Mouse (Mus musculus) MEL (cell line): ENCODE results near the gene Sgpp1. TPM values are rescaled to one million over a fixed set of nuclear protein-coding genes. Genes with fewer than 3 reads are reported as not detected.

Experiments
- DNase-seq: peaks from one replicate; pipeline ENCODE4 v3.0.0; 2011; ENCODE audit warnings: low read depth, low spot score
- H3K27ac ChIP-seq: 2 replicates; pipeline ENCODE4 v1.5.1; 2012; ENCODE audit warnings: low read depth, mild to moderate bottlenecking, control low read depth, low read length, moderate library complexity; ENCODE audit not compliant: control insufficient read depth
- H3K27me3 ChIP-seq, 2 experiments: fragments of 150-350 bp in 1 of 2; sonication (generic) in 1 of 2; 2 replicates each; pipeline ENCODE4 v1.6.1; 2012; ENCODE audit warnings: low read length in 2 of 2, mild to moderate bottlenecking in 2 of 2, improper control_type of control experiment in 1 of 2, moderate library complexity in 1 of 2; ENCODE audit not compliant: insufficient read depth in 2 of 2, control insufficient read depth in 1 of 2
- H3K36me3 ChIP-seq, 2 experiments: 2 replicates each; pipeline ENCODE4 v1.6.1; 2012 to 2014; ENCODE audit warnings: low read length in 2 of 2, improper control_type of control experiment in 1 of 2, inconsistent platforms in 1 of 2, mild to moderate bottlenecking in 1 of 2; ENCODE audit not compliant: insufficient read depth in 2 of 2, control insufficient read depth in 1 of 2
- H3K4me1 ChIP-seq, 2 experiments: fragments of 150-350 bp in 1 of 2; sonication (generic) in 1 of 2; 2 replicates each; pipeline ENCODE4 v1.6.1; 2012; ENCODE audit warnings: low read length in 2 of 2, improper control_type of control experiment in 1 of 2, mild to moderate bottlenecking in 1 of 2; ENCODE audit not compliant: insufficient read depth in 2 of 2, control insufficient read depth in 1 of 2
- H3K4me3 ChIP-seq, 2 experiments: fragments of 150-350 bp in 1 of 2; sonication (generic) in 1 of 2; 2 replicates each; pipeline ENCODE4 v1.5.1; 2012; ENCODE audit warnings: low read depth in 2 of 2, low read length in 2 of 2, mild to moderate bottlenecking in 2 of 2, moderate library complexity in 2 of 2, control low read depth in 1 of 2, improper control_type of control experiment in 1 of 2; ENCODE audit not compliant: control insufficient read depth in 1 of 2, insufficient read depth in 1 of 2
- H3K79me2 ChIP-seq: 2 replicates; pipeline ENCODE4 v1.6.1; 2012; ENCODE audit warnings: mild to moderate bottlenecking, low read length, moderate library complexity; ENCODE audit not compliant: control insufficient read depth, poor library complexity, insufficient read depth
- H3K9ac ChIP-seq: 2 replicates; pipeline ENCODE4 v1.6.1; 2012; ENCODE audit warnings: low read depth, mild to moderate bottlenecking, control low read depth, low read length, moderate library complexity; ENCODE audit not compliant: control insufficient read depth, poor library complexity, severe bottlenecking
- H3K9me3 ChIP-seq: fragments of 150-350 bp; sonication (generic); replicated peaks from 2 replicates; pipeline ENCODE4 v1.6.1; 2012; ENCODE audit warnings: mild to moderate bottlenecking, low read length, improper control_type of control experiment, moderate library complexity; ENCODE audit not compliant: insufficient read depth
- BHLHE40 ChIP-seq: IDR thresholded peaks from 2 replicates; pipeline ENCODE4 v1.6.1; 2012; ENCODE audit warnings: low read depth, mild to moderate bottlenecking, inconsistent platforms, low read length, improper control_type of control experiment, borderline replicate concordance
- CHD2 ChIP-seq: IDR thresholded peaks from 2 replicates; pipeline ENCODE4 v1.6.1; 2011; ENCODE audit warnings: low read length, improper control_type of control experiment
- E2F4 ChIP-seq: IDR thresholded peaks from 2 replicates; pipeline ENCODE4 v1.6.1; 2011; ENCODE audit warnings: low read depth, low read length, improper control_type of control experiment, borderline replicate concordance
- ELF1 ChIP-seq: IDR thresholded peaks from 2 replicates; pipeline ENCODE4 v1.6.1; 2014; ENCODE audit warnings: low read depth, mild to moderate bottlenecking, inconsistent platforms, low read length, improper control_type of control experiment, moderate library complexity
- EP300 ChIP-seq, 2 experiments: IDR thresholded peaks; 2 replicates each; pipeline ENCODE4 v1.6.1; 2011; ENCODE audit warnings: improper control_type of control experiment in 2 of 2, low read length in 2 of 2, low read depth in 1 of 2, mild to moderate bottlenecking in 1 of 2
- ETS1 ChIP-seq: IDR thresholded peaks from 2 replicates; pipeline ENCODE4 v1.6.1; 2012; ENCODE audit warnings: low read depth, mild to moderate bottlenecking, inconsistent platforms, low read length, improper control_type of control experiment, moderate library complexity
- GATA1 ChIP-seq: IDR thresholded peaks from 2 replicates; pipeline ENCODE4 v1.6.1; 2011; ENCODE audit warnings: low read depth, low read length, improper control_type of control experiment
- MAZ ChIP-seq: IDR thresholded peaks from 2 replicates; pipeline ENCODE4 v1.6.1; 2012; ENCODE audit warnings: low read depth, mild to moderate bottlenecking, inconsistent platforms, low read length, improper control_type of control experiment
- MEF2A ChIP-seq: IDR thresholded peaks from 2 replicates; pipeline ENCODE4 v1.6.1; 2014; ENCODE audit warnings: low read depth, mild to moderate bottlenecking, inconsistent platforms, low read length, improper control_type of control experiment; ENCODE audit not compliant: poor library complexity, insufficient replicate concordance, severe bottlenecking; ENCODE audit errors: extremely low read depth
- MXI1 ChIP-seq: IDR thresholded peaks from 2 replicates; pipeline ENCODE4 v1.6.1; 2011; ENCODE audit warnings: mild to moderate bottlenecking, low read depth, low read length, improper control_type of control experiment
- MYB ChIP-seq: IDR thresholded peaks from 2 replicates; pipeline ENCODE4 v1.6.1; 2011; ENCODE audit warnings: mild to moderate bottlenecking, low read depth, low read length, improper control_type of control experiment
- MYC ChIP-seq: IDR thresholded peaks from 2 replicates; pipeline ENCODE4 v1.6.1; 2011; ENCODE audit warnings: low read depth, mild to moderate bottlenecking, low read length, improper control_type of control experiment, moderate library complexity
- NELFE ChIP-seq: IDR thresholded peaks from 2 replicates; pipeline ENCODE4 v1.6.1; 2011; ENCODE audit warnings: low read depth, low read length, improper control_type of control experiment
- NRF1 ChIP-seq: IDR thresholded peaks from 2 replicates; pipeline ENCODE4 v1.6.1; 2014; ENCODE audit warnings: low read depth, mild to moderate bottlenecking, inconsistent platforms, low read length, improper control_type of control experiment, moderate library complexity; ENCODE audit not compliant: poor library complexity, insufficient read depth, severe bottlenecking
- RAD21 ChIP-seq: IDR thresholded peaks from 2 replicates; pipeline ENCODE4 v1.6.1; 2011; ENCODE audit warnings: mild to moderate bottlenecking, low read depth, low read length, improper control_type of control experiment
- RCOR1 ChIP-seq: IDR thresholded peaks from 2 replicates; pipeline ENCODE4 v1.6.1; 2012; ENCODE audit warnings: low read depth, mild to moderate bottlenecking, inconsistent platforms, low read length, improper control_type of control experiment
- SIN3A ChIP-seq: IDR thresholded peaks from 2 replicates; pipeline ENCODE4 v1.6.1; 2012; ENCODE audit warnings: low read length, improper control_type of control experiment, inconsistent platforms
- TAL1 ChIP-seq: IDR thresholded peaks from 2 replicates; pipeline ENCODE4 v1.6.1; 2012; ENCODE audit warnings: mild to moderate bottlenecking, inconsistent platforms, low read length, moderate library complexity, mixed read lengths
- TBP ChIP-seq: IDR thresholded peaks from 2 replicates; pipeline ENCODE4 v1.8.0; 2011; ENCODE audit warnings: low read depth, low read length, improper control_type of control experiment
- TCF12 ChIP-seq: IDR thresholded peaks from 2 replicates; pipeline ENCODE4 v1.6.1; 2014; ENCODE audit warnings: low read depth, mild to moderate bottlenecking, inconsistent platforms, low read length, improper control_type of control experiment, moderate library complexity
- USF2 ChIP-seq, 2 experiments: IDR thresholded peaks; 2 replicates each; pipeline ENCODE4 v1.6.1; 2011 to 2012; ENCODE audit warnings: improper control_type of control experiment in 2 of 2, low read length in 2 of 2, borderline replicate concordance in 1 of 2, inconsistent platforms in 1 of 2, low read depth in 1 of 2, mild to moderate bottlenecking in 1 of 2; ENCODE audit not compliant: insufficient read depth in 1 of 2
- polyA plus RNA-seq, 2 experiments: library from polyadenylated mRNA; stranded (reverse) in 1 of 2; unstranded in 1 of 2; fragments of >175 nt in 1 of 2; fragments of >200 nt in 1 of 2; gene quantifications; 2 replicates each; pipeline versions ENCODE4 v1.2.1 to v1.2.4; 2012; ENCODE audit warnings: low replicate concordance in 2 of 2, low read depth in 1 of 2; ENCODE audit not compliant: insufficient read length in 2 of 2, insufficient read depth in 1 of 2, missing spikeins in 1 of 2
- total RNA-seq: library from RNA; depleted of rRNA; stranded (reverse); fragments of 300-350 nt; gene quantifications from 2 replicates; pipeline ENCODE4 v1.2.3, GENCODE M21; 2012

Sgpp1 gene
- total and polyA plus RNA-seq, 3 experiments: 22.7 to 28.8 TPM; not detected in 1

DNA sequence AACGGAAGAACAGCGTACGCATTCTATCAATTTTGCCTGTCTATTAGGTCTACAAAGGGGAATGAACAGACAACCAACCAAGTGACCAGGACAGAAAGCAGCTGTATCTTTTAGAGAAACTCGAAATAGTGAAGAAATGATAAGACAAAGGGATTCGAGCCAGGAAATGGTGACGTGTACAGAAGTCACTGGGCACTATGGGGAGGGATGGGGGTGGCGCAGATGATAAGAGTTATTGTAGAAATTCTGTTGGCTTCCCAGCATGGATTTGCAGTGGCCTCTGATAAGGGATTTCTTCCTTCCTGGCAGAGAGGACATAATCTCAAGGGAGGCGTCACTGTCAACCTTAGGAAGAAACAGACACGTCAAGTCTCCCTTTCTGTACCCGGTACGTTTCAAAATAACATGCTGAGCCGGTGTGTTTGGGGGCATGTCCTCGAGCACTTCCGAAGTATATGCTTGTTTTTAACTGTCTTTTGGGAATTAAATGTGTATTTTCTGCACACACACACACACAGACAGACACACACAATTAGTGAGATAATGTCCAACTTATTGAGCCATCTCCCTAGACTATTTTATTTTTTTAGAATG lies 10.3 kb upstream of the Sgpp1 start:
- H3K9me3 ChIP-seq: no peaks in the 10 kb centered on the region
- peak; percentile 84 for DNase-seq

DNA sequence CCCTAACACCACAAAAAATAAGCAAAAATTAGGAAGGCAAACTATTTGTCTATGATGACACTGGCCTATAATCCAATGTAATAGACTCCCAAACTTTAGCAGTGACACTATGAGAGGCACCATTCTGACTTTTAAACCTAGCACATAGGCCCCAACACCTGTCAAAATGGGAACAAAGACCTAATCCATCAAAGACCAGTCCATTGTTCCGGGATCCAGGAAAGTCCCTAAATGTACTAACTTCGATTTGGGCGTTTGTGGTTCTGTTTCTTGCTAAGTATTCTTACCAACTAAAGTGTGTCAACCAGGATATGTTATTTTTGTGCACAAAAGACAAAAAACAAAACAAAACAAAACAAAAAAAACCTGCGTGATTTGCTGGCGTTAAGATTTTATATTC lies 6.6 kb upstream of the Sgpp1 start:
- Histone ChIP-seq H3K9ac (no peak overlapping the region), H3K9me3 (no peaks in the 10 kb centered on the region), H3K27me3 (no peaks in the 10 kb centered on the region), H3K4me1 (peaks cover 5 to 12% of the 10 kb centered on the region in 2 experiments), H3K79me2 (no peaks in the 10 kb centered on the region), H3K27ac (no peak overlapping the region), H3K36me3 (peaks cover 0 to 9% of the 10 kb centered on the region in 2 experiments; a peak in 2 of 4 replicates), H3K4me3 (no peak overlapping the region)
- no peak for TF ChIP-seq NRF1
- TF ChIP-seq USF2 (IDR thresholded peaks at IDR 0.05; ENCODE audit: borderline replicate concordance in 1 of 2, insufficient read depth in 1 of 2, low read depth in 1 of 2, low read length in 2 of 2): no peak
- no peak for TF ChIP-seq MXI1
- no peak for DNase-seq

More for the DNA sequence above, 10.3 kb upstream of the Sgpp1 start:
- Histone ChIP-seq H3K27ac (peak overlapping the region; percentile 62), H3K9ac (peak overlapping the region; percentile 19; the same call in 1 of the 2 replicates), H3K4me3 (peak overlapping the region; percentile 19 to 40), H3K27me3 (no peaks in the 10 kb centered on the region), H3K36me3 (peaks cover 0 to 9% of the 10 kb centered on the region in 2 experiments; a peak in 2 of 4 replicates), H3K4me1 (peaks cover 5 to 16% of the 10 kb centered on the region in 2 experiments), H3K79me2 (no peaks in the 10 kb centered on the region)
- peak; percentile 53 for TF ChIP-seq MXI1
- peak; percentile 92 for TF ChIP-seq RCOR1
- TF ChIP-seq NELFE: no peak
- no peak for TF ChIP-seq BHLHE40
- TF ChIP-seq ETS1: peak; percentile 90
- TF ChIP-seq TBP: 0 out of 2 replicates have a peak, but pooled peaks have one; percentile 34
- no peak for TF ChIP-seq E2F4
- TF ChIP-seq GATA1: peak; percentile 95
- peak; percentile 47 for TF ChIP-seq MAZ
- TF ChIP-seq TAL1: 0 out of 2 replicates have a peak, but pooled peaks have one; percentile 35
- TF ChIP-seq RAD21: no peak
- TF ChIP-seq ELF1: peak; percentile 57
- no peak for TF ChIP-seq MEF2A
- TF ChIP-seq CHD2: peak; percentile 55
- TF ChIP-seq TCF12: peak; percentile 68
- peak; percentile 86 to 88 for TF ChIP-seq EP300 (IDR thresholded peaks at IDR 0.05; ENCODE audit: low read depth in 1 of 2, low read length in 2 of 2)
- TF ChIP-seq MYB: peak; percentile 64
- peak; percentile 74 for TF ChIP-seq SIN3A
- no peak for TF ChIP-seq MYC
